Mouse (Mus musculus) heart, adult 18-20 months (tissue): ENCODE data around the gene Cdk2ap1. TPM values are rescaled to one million over a fixed set of nuclear protein-coding genes. Genes with fewer than 3 reads are reported as not detected.

Experiments used
- total RNA-seq, 2 experiments: library from RNA; stranded (reverse); gene quantifications; 2 replicates each; pipeline ENCODE4 v1.2.3; 2021

The Cdk2ap1 gene
- total RNA-seq, 2 experiments from 2014 or later: 148 to 156 TPM

Other genes starting within 250 kb of the Cdk2ap1 start
- gene Arl6ip4, start 247.0 kb downstream of the Cdk2ap1 start, total RNA-seq: 10 to 100 TPM; 36.3 to 37.8 TPM
- 10 to 100 TPM; 36.8 to 38.9 TPM for gene Pitpnm2, start 113.3 kb downstream of the Cdk2ap1 start, total RNA-seq
- 1 to 10 TPM; 3.9 to 5.5 TPM for gene Mphosph9, start 35.1 kb downstream of the Cdk2ap1 start, total RNA-seq
- gene 2810006K23Rik, start 35.0 kb downstream of the Cdk2ap1 start, total RNA-seq: 10 to 100 TPM; 12.4 to 14.4 TPM
- gene Sbno1, start 62.9 kb upstream of the Cdk2ap1 start, total RNA-seq: 10 to 100 TPM; 61.1 to 66.0 TPM
- gene Kmt5a, start 76.8 kb upstream of the Cdk2ap1 start, total RNA-seq: 100 to 1,000 TPM; 205 to 229 TPM
- gene Rilpl2, start 115.3 kb upstream of the Cdk2ap1 start, total RNA-seq: 1 to 10 TPM; 6.9 to 7.1 TPM
- gene Snrnp35, start 120.1 kb upstream of the Cdk2ap1 start, total RNA-seq: 10 to 100 TPM; 14.0 to 14.2 TPM
- 100 to 1,000 TPM; 174 to 192 TPM for gene Rilpl1, start 168.3 kb upstream of the Cdk2ap1 start, total RNA-seq
- gene Tmed2, start 177.6 kb upstream of the Cdk2ap1 start, total RNA-seq: 100 to 1,000 TPM; 173 to 185 TPM
- gene Ddx55, start 189.8 kb upstream of the Cdk2ap1 start, total RNA-seq: 1 to 10 TPM; 4.8 to 5.2 TPM
- 10 to 100 TPM; 26.7 to 26.8 TPM for gene Eif2b1, start 216.0 kb upstream of the Cdk2ap1 start, total RNA-seq
- gene Gtf2h3, start 216.1 kb upstream of the Cdk2ap1 start, total RNA-seq: 10 to 100 TPM; 18.3 to 20.2 TPM